Mouse (Mus musculus): Measurements from ENCODE around the gene Spcs2. TPM values are rescaled to one million over a fixed set of nuclear protein-coding genes. Genes with fewer than 3 reads are reported as not detected.
A peak's percentile ranks its signal among the peaks of the same experiment; 100 is the strongest.
"Not testable (repeated sequence)": the region's sequence is repeated elsewhere in the genome, so short reads cannot be mapped to it uniquely, and the experiment has no call there.

Gene Spcs2
- total and polyA plus RNA-seq, 3 experiments: 13.1 to 186 (median 150) TPM

GRCm38 (mm10) chr7:99824649-99825483, 38.4 kb downstream of the Spcs2 start:
- no peak for DNase-seq

DNA sequence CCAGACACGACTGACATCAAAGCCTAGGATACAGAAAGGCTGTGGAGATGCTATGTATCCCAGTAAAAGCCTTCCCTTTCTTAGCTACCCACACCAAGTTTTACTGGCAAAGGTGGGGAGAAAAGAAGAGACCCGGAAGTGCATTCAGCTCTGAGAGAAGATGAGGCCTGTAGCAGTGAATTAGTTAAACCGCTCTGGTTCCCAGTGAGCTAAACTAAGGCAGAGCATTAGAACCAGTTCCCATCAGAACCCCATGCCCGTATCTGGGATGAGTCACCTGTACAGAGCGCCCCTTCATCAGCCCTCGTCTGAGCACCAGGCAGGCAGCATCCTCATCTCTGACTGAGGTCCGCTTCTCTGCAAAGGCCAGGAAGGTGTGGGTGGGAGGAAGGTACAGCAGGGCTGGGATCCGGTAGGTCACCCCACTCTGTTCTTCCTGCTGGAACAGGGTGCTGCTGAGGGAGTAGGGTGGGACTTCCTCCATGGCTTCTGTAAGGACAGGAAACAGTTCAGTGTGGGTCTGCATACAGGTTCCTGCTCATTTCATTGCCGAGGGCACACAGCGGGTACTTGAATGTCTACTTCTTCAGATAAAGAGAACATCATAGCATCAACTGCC, 40.1 kb downstream of the Spcs2 start:
- DNase-seq: no peak

DNA sequence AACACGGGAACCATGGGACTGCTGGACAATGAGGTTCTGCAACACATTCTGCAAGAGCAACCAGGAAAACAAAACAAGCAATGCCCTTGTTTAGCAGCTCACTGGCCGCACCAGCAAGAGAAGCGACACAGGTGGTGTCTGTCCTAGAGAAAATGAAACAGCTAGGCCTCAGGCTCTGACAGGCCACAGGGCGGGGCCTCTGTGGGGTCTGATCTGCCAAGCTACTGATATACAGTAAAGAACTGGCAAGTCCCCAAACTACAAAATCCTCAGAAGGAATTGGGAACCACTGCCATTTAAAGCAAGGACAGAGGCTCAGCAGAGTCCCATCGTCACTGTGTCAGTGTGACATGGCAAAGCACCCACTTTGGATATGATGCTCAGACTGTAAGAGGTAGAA, 40.8 kb downstream of the Spcs2 start:
- no peak for DNase-seq

GRCm38 (mm10) chr7:99821953-99822352, 41.3 kb downstream of the Spcs2 start:
- DNase-seq: no peak

GRCm38 (mm10) chr7:99818181-99818725, 45.0 kb downstream of the Spcs2 start:
- not testable (repeated sequence) for DNase-seq

DNA sequence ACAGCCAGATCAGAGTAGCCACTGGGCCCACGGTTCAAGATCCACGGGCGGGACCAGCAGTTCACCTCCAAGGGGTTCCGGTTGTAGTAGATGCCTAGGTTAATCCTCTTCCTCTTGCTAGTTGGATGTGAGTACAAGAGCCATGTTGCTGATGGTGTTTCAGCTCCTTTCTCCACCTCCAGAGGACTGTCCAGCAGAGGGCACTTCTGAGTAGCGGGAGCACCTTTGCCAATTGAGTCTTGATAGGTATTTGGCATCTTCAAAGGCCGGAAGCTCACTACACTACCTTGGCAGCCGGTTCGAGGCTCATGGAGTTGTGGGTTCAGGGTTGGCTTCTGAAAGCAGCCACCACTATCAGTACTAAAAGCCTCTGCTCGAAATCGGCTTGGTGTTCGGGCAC, 49.9 kb downstream of the Spcs2 start:
- DNase-seq: peak; percentile 32

GRCm38 (mm10) chr7:99811661-99812060, 51.6 kb downstream of the Spcs2 start:
- no peak for DNase-seq

DNA sequence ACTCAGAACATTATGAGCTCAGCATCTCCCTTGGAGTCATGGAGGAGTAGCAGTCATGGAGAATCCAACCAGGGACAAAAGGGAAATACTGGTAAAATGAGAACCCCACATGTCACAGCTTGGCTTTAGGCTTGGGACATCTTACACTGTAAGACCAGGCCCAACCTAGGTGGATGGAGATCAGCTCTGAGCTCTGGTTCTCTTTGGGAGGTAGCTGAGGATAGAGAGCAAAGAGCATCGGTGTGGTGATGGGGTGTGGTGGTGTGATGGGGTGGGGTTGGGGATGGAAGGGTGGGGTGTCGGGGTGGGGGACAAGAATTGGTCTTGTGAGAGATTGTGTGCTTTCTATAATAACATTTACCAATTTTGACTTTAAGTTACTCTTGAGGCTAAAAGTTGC, 52.4 kb downstream of the Spcs2 start:
- no peak for DNase-seq

- not testable (repeated sequence) for DNase-seq
Observed at GRCm38 (mm10) chr7:99807043-99807442, 56.2 kb downstream of the Spcs2 start.

DNA sequence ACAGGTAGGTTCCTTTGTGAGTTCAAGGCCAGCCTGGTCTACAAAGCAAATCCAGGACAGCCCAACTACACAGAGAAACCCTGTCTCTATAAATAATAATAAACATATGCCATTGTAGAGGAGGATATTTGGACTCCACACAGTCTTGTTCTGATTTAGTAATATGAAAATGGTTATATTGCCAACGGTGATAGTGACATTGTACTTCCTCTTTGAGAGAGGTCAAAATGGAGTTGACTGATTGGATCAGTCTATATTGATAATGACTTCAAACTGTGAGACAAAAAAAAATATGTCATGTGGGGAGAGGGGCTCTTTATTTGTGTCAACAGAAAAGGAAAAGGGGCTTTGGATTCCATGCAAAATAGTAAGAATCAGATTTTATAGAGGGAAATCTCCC, 57.9 kb downstream of the Spcs2 start:
- no peak for DNase-seq

DNA sequence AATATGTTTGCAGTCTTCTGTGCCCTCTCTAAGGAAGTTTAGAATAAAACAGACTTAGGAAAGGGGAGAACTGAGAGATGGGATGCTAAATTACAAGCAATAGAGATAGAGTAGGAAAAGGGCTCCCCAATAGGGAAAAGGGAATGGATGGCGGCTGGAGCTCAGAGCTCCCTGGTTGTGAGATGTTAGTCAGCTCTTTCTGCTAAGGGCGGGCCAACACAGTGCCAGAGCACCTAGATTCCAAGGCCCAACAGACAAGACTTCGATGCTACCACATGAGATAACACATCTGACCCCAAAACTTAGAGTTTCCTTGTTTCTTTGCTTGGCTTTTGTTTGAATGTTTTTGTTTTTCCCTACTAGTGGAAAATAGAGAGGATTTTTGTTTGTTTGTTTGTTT, 59.2 kb downstream of the Spcs2 start:
- not testable (repeated sequence) for DNase-seq

DNA sequence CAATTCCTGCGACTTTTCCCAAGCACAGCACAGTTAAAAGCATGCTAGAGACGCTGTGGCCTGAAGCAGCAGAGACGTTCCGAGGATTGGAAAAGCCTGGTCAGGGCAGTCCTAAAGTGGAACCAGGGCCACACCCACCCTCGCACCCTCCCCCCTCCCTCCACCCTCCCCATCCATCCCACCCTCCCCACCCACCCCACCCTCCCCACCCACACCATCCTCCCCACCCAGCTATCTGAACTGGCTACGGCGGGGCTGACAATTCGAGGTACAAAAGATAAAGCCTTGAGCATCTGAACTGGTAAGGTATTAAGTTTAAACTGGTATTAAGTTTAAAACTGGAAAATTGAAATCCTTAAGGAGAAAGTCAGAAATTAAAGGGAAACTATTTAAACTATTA, 59.7 kb downstream of the Spcs2 start:
- no peak for DNase-seq

GRCm38 (mm10) chr7:99799118-99799517, 64.1 kb downstream of the Spcs2 start:
- no peak for DNase-seq

DNA sequence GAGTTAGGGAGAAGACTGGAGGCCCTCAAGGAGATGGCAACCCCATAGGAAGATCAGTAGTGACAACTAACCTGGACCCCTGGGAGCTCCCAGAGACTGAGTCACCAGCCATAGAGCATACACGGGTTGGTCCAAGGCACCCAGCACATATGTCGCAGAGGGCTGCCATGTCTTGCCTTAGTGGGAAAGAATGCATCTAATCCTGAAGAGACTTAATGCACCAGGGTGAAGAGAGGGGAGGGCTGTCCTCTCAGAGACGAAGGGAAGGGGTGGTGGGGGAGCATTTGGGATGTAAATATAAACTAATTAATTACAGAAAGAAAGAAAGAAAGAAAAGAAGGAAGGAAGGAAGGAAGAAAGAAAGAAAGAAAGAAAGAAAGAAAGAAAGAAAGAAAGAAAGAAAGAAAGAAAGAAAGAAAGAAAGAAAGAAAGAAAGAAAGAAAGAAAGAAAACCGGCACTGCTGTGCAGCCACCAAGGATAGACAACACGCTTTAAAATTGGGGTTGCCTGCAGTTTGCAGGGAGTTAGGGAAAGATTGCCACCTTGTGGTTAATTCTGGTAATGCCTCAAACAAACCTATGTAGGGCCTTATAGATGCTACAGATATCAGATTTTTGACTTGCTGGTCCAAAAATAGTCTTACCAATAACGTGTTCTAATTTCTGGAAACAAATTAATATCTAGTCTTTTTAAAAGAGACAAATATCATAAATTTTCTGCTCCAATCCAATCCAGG, 65.2 kb downstream of the Spcs2 start:
- DNase-seq: peak; percentile 45

- DNase-seq: no peak
Observed at GRCm38 (mm10) chr7:99797261-99797660, 66.0 kb downstream of the Spcs2 start.

- DNase-seq: no peak
Observed at GRCm38 (mm10) chr7:99796471-99796870, 66.8 kb downstream of the Spcs2 start.

DNA sequence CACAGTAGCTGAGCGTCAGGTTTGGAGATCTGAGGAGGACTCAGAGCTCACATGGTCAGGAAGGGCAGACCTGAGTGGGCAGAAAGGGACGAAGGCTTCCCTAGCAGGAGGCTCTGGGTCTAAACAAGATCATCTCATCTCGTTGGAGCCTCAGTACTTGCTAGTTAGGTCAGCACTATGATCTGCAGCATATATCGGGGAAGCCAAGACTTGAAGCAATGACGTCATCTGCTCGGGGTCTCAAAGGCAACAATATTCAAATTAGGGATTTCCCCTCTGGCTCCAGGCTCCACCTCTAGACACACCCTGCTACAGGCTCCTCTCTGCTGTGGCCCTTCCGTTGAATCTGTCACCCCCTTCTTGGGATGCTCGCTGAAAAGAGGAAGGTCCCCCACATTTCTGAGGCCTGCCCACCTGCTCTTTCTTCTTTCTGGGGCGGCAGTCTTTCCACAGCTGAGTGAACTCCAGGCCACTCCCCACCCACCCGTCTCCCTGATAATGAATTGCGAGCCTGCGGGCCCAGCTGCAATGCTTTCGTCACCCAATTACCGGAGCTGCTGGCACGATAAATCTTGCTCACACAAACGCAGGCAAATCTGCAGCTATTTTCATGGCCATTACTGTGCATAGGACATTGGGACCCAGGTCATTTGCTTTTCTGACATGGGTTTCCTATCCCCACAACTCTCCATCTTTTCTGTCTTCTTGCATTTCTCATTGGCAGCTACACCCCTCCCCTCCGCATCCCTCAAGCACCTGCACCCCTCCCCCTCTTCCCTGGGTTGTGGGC, 67.9 kb downstream of the Spcs2 start:
- DNase-seq: no peak

- DNase-seq: no peak
Observed at GRCm38 (mm10) chr7:99794096-99794495, 69.2 kb downstream of the Spcs2 start.

DNA sequence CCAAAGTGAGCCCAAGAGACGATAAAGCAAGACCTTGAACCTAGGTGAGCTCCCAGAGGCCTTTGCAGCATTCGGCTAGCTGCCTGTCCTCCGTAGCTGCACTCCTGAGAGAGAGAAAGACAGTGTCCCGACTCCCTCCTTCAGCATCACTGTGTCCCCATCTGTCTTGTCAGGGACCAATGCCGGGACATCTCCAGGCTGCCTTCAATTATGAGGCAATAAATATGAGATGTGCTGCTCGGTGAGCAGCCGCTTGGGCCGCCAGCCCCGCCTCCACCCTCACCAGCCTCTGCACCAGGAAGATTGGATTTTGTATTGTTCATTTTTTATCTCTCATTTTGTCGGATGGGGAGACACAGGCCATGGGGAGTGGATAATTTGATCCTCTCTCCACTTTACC, 72.4 kb downstream of the Spcs2 start:
- no peak for DNase-seq

- no peak for DNase-seq
Observed at GRCm38 (mm10) chr7:99788563-99788962, 74.7 kb downstream of the Spcs2 start.

DNA sequence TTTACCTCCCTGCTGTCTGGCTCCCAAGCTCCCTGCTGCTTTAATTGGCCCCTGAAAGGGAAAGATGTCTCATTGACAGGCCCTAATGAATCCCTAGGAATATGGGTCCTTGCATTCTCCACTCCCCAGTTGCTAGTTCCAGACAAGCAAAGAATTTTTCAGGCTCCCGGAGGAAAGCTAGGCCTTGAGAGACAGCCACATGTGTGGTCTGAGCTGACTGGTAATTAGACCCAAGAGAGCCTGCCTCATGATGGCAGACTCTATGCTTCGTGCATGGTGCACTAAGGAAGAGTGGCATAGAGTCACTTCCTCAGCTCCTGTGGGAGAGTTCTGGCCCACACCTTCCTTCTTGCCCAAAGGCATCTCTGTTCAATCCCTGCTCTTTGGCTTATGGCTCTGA, 75.3 kb downstream of the Spcs2 start:
- no peak for DNase-seq
